Mouse (Mus musculus): ENCODE measurements around the gene Vmn1r86. TPM values are rescaled to one million over a fixed set of nuclear protein-coding genes. Genes with fewer than 3 reads are reported as not detected.

Gene Vmn1r86
- polyA plus RNA-seq (2012; rRNA removed): not detected in 2 replicates

GRCm38 (mm10) chr7:13119817-13120216 lies at the start of gene Vmn1r86:
Gene Vmn1r86, minus strand, starts transcription at chr7:13119917.

DNA sequence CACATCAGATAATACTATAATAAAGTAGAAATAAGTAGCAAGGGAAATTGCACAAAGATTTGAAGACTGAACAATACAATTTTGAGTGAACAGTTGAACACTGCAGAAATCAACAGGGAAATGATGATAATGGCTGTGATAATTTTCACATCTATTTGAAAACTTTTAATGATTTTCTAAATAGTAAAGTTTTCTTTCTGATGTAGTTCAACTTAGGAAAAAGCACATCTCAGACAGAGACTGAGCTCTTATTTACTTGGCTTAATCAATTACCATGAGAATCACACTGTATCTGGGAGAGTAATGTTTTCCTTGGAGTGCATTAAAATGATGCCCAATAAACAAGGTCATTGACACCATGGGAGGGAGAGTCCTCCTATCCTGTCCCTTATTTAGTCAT lies 39.6 kb upstream of the Vmn1r86 start, which contains the start of gene Vmn1r88:
Gene Vmn1r88, plus strand, starts transcription at position 301 of the 400 bp plus-strand sequence.

DNA sequence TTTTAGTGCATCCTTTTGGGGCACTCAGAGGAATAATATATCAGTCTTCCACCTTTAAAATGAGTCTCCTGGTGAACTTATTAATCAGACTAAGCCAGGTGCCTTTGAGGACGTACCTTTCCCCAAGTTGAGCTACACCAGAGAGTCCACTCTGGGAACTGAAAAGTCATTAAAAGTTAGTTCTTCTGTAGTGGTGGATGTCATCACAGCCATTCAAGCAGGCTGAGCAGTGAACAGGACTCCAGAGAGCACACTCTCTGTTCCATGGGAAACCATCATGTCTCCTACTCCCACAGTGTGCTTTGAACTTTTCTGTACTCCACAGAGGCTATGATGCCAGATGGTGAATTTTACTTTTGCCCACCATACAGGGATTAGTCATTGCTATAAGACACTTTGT lies 20.3 kb upstream of the Vmn1r86 start, which contains the start of gene Vmn1r87:
Gene Vmn1r87, minus strand, starts transcription at position 101 of the 400 bp plus-strand sequence.

DNA sequence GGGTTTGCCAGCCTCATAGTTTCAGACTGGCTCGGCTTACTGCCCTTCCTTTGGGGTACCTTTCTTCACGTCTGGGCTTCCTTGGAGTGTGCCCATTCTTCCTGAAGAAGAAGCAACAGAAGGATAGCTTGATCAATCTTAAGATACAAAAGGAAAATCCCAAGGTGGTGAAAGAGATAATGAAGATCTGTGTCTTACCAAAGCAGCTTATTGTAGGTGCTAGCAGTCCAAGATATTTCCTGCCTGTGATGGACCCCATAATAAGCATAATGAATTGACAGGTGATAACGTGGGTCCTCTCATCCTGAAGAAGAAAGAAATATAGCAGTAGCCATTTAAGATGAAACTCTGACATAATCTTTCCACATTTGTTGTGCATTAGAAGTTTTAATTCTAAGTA lies 24.6 kb downstream of the Vmn1r86 start, which contains the start of gene Vmn1r85:
Gene Vmn1r85, minus strand, starts transcription at position 101 of the 400 bp plus-strand sequence.

GRCm38 (mm10) chr7:13054287-13055010 lies 65.3 kb downstream of the Vmn1r86 start, which contains the start of gene Mzf1:
Gene Mzf1, minus strand, starts transcription at chr7:13054764.

Other genes with a start within 250 kb of the Vmn1r86 start
- gene Zfp128, start 238.7 kb downstream of the Vmn1r86 start, polyA plus RNA-seq (2012; rRNA removed): 1.4 and 1.5 TPM in 2 replicates
- 15.0 and 21.0 TPM in 2 replicates for gene Zscan22, start 222.1 kb downstream of the Vmn1r86 start, polyA plus RNA-seq (2012; rRNA removed)
- gene Rps5, start 197.6 kb downstream of the Vmn1r86 start, polyA plus RNA-seq (2012; rRNA removed): 4,303 and 5,955 TPM in 2 replicates
- 1.1 and 1.4 TPM in 2 replicates for gene Rnf225, start 192.5 kb downstream of the Vmn1r86 start, polyA plus RNA-seq (2012; rRNA removed)
- gene Zfp324, start 154.1 kb downstream of the Vmn1r86 start, polyA plus RNA-seq (2012; rRNA removed): 15.2 and 15.9 TPM in 2 replicates
- 8.6 and 10.7 TPM in 2 replicates for gene Zfp446, start 142.1 kb downstream of the Vmn1r86 start, polyA plus RNA-seq (2012; rRNA removed)
- gene Slc27a5, start 121.7 kb downstream of the Vmn1r86 start, polyA plus RNA-seq (2012; rRNA removed): 0.14 and 0.92 TPM in 2 replicates
- gene Trim28, start 120.8 kb downstream of the Vmn1r86 start, polyA plus RNA-seq (2012; rRNA removed): 489 and 576 TPM in 2 replicates
- gene Zbtb45, start 109.9 kb downstream of the Vmn1r86 start, polyA plus RNA-seq (2012; rRNA removed): 65.0 and 66.4 TPM in 2 replicates
- 67.1 and 76.2 TPM in 2 replicates for gene Chmp2a, start 85.1 kb downstream of the Vmn1r86 start, polyA plus RNA-seq (2012; rRNA removed)
- 121 and 156 TPM in 2 replicates for gene Ube2m, start 81.6 kb downstream of the Vmn1r86 start, polyA plus RNA-seq (2012; rRNA removed)
- 8.6 and 8.9 TPM in 2 replicates for gene Mzf1, start 65.2 kb downstream of the Vmn1r86 start, polyA plus RNA-seq (2012; rRNA removed)
- gene Vmn1r85, start 24.7 kb downstream of the Vmn1r86 start, polyA plus RNA-seq (2012; rRNA removed): not detected in 2 replicates
- gene Vmn1r87, start 20.2 kb upstream of the Vmn1r86 start, polyA plus RNA-seq (2012; rRNA removed): not detected in 2 replicates
- not detected in 2 replicates for gene Vmn1r88, start 39.7 kb upstream of the Vmn1r86 start, polyA plus RNA-seq (2012; rRNA removed)
- gene Vmn1r89, start 93.1 kb upstream of the Vmn1r86 start, polyA plus RNA-seq (2012; rRNA removed): not detected in 2 replicates
- 10.6 and 15.3 TPM in 2 replicates for gene Lig1, start 157.4 kb upstream of the Vmn1r86 start, polyA plus RNA-seq (2012; rRNA removed)
- 5.8 and 5.9 TPM in 2 replicates for gene Zswim9, start 158.8 kb upstream of the Vmn1r86 start, polyA plus RNA-seq (2012; rRNA removed)
- gene Pla2g4c, start 204.7 kb upstream of the Vmn1r86 start, polyA plus RNA-seq (2012; rRNA removed): 3.1 and 4.4 TPM in 2 replicates